Mouse (Mus musculus) kidney, postnatal 4 days (tissue): ENCODE data around the gene Mprip.

ENCODE experiments used
- DNase-seq, 2 experiments: peaks; one replicate each; pipeline ENCODE4 v3.0.0; 2021; ENCODE audit warnings: mixed read lengths in 2 of 2

Gene Mprip

GRCm38 (mm10) chr11:59805256-59805655 lies 144.2 kb downstream of the Mprip start:
- DNase-seq, result no peak

GRCm38 (mm10) chr11:59805656-59806055 lies 144.6 kb downstream of the Mprip start:
- no peak for DNase-seq

- DNase-seq, result no peak
These were observed 147.3 kb downstream of the Mprip start for GRCm38 (mm10) chr11:59808170-59808960.

- peak in 1 of 2 experiments; percentile 49 for DNase-seq
These were observed 148.1 kb downstream of the Mprip start for GRCm38 (mm10) chr11:59809071-59809669.

GRCm38 (mm10) chr11:59809670-59810474 lies 148.8 kb downstream of the Mprip start, which contains the start of gene Flcn:
Gene Flcn, minus strand, starts transcription at chr11:59810016.
- peak; percentile 86 to 92 for DNase-seq

GRCm38 (mm10) chr11:59810480-59811158 lies 149.5 kb downstream of the Mprip start:
- DNase-seq, result no peak

GRCm38 (mm10) chr11:59811211-59811610 lies 150.1 kb downstream of the Mprip start:
- no peak for DNase-seq

- no peak for DNase-seq
These were observed 152.2 kb downstream of the Mprip start for GRCm38 (mm10) chr11:59813276-59813675.

- DNase-seq, result no peak
These were observed 153.2 kb downstream of the Mprip start for GRCm38 (mm10) chr11:59814311-59814710.

- no peak for DNase-seq
These were observed 153.8 kb downstream of the Mprip start for GRCm38 (mm10) chr11:59814936-59815335.

- DNase-seq, result no peak
These were observed 154.5 kb downstream of the Mprip start for GRCm38 (mm10) chr11:59815482-59816065.

- DNase-seq, result no peak
These were observed 156.8 kb downstream of the Mprip start for GRCm38 (mm10) chr11:59817916-59818315.

GRCm38 (mm10) chr11:59821625-59822024 lies 160.5 kb downstream of the Mprip start:
- no peak for DNase-seq
